Comparison of ENCODE assay signal across 8 mouse cellular contexts in genomic region chr8:3216541-3217092, GRCm38 (mm10).
DNase-seq lines count a peak whose midpoint lies in the region; TF ChIP-seq lines count a peak whose summit lies in the region.
"Had no signal": no experiment of that assay in that cellular context is flagged by ENCODE, and none has a peak within 500 bp of the region (broad histone marks: within the 10 kb centered on the region; RNA-seq: fewer than 3 reads in every experiment).

No protein-coding gene starts in this region.

- whole genome bisulfite sequencing in heart, adult 2 months: 60% methylated on average over 4 of the region's 4 CpGs
- 66% methylated on average over 4 of the region's 4 CpGs for WGBS in kidney, adult 2 months

- TF ChIP-seq CTCF in heart, adult 2 months (IDR thresholded peaks at IDR 0.05): no peak
- no peak for TF ChIP-seq CTCF in kidney, adult 2 months (conservative IDR thresholded peaks at IDR 0.05; ENCODE audit: insufficient read depth, insufficient read length, low read depth, low read length)

- H3K4me3 ChIP-seq in heart, adult 2 months: no peak overlapping the region
- no peak overlapping the region for H3K4me3 ChIP-seq in kidney, adult 2 months (ENCODE audit: insufficient read depth, low read depth, low read length)

- 0 out of 2 replicates have a peak, but pooled peaks cover 2% of the 10 kb centered on the region for H3K79me2 ChIP-seq in heart, adult 2 months (replicated peaks; ENCODE audit: control insufficient read depth, insufficient read depth, low read length)

- no peak for TF ChIP-seq POLR2A in heart, adult 2 months (IDR thresholded peaks at IDR 0.05; ENCODE audit: insufficient read depth, low read depth, low read length)
- TF ChIP-seq POLR2A in kidney, adult 2 months (IDR thresholded peaks at IDR 0.05; ENCODE audit: low read depth, low read length): no peak

- peak overlapping the region; percentile 61 for H3K27ac ChIP-seq in heart, adult 2 months
- H3K27ac ChIP-seq in kidney, adult 2 months (ENCODE audit: insufficient read depth, low read depth, low read length): no peak overlapping the region

- DNase-seq in heart, adult 2 months: peak in 1 of 2 experiments; percentile 29
- no peak for DNase-seq in heart, postnatal 4 days
- peak; percentile 30 for DNase-seq in kidney, adult 2 months
- no peak for DNase-seq in kidney, postnatal 14 days
- DNase-seq in right cerebral cortex, postnatal 10 days (ENCODE audit: low spot score in 2 of 2): peak; percentile 42 to 51
- no peak for DNase-seq in right cerebral cortex, postnatal 36 days (ENCODE audit: low spot score in 2 of 2)
- DNase-seq in urinary bladder, postnatal 14 days (ENCODE audit: low spot score): no peak

- peaks cover 24% of the 10 kb centered on the region for H3K4me1 ChIP-seq in heart, adult 2 months (ENCODE audit: control insufficient read depth, insufficient read depth, low read length)
- H3K4me1 ChIP-seq in kidney, adult 2 months (ENCODE audit: control insufficient read depth, insufficient read depth, low read length): peaks cover 44% of the 10 kb centered on the region

- intact Hi-C loops in heart, adult 2 months (cut with DNase I): no loop called here

- peaks cover 10% of the 10 kb centered on the region for H3K36me3 ChIP-seq in heart, adult 2 months (ENCODE audit: control insufficient read depth, insufficient read depth, low read length)
- no peaks in the 10 kb centered on the region for H3K36me3 ChIP-seq in kidney, adult 2 months (ENCODE audit: control insufficient read depth, insufficient read depth, low read length)

- no peak overlapping the region for H3K9ac ChIP-seq in heart, adult 2 months (ENCODE audit: low read depth, low read length)

- no peaks in the 10 kb centered on the region for H3K27me3 ChIP-seq in heart, adult 2 months (ENCODE audit: control insufficient read depth, insufficient read depth, low read length)
- no peaks in the 10 kb centered on the region for H3K27me3 ChIP-seq in kidney, adult 2 months (replicated peaks; ENCODE audit: control insufficient read depth, insufficient read depth, low read length)
- H3K27me3 ChIP-seq: CH12.LX had no signal

- no peak for TF ChIP-seq EP300 in heart, adult 2 months (IDR thresholded peaks at IDR 0.05; ENCODE audit: insufficient read depth, low read depth, low read length)

Comparison
In these comparisons a context has a peak if more than half of its experiments do, and no peak if none do; other contexts are left out.
1. DNase-seq: peak in kidney, adult 2 months (single experiment) and right cerebral cortex, postnatal 10 days (2 of 2); none in heart, postnatal 4 days (single experiment), kidney, postnatal 14 days (single experiment), right cerebral cortex, postnatal 36 days (0 of 2) and urinary bladder, postnatal 14 days (single experiment).